Mouse (Mus musculus) heart, embryonic 16.5 days (tissue): ENCODE data around the gene Sertad3. TPM values are rescaled to one million over a fixed set of nuclear protein-coding genes. Genes with fewer than 3 reads are reported as not detected.

Experiments used
- ATAC-seq: fragments of 200-750 bp; cut with Nextera tagmentation; replicated peaks from 2 replicates; pipeline ENCODE4 v1.8.0; 2017; ENCODE audit warnings: moderate number of reproducible peaks; ENCODE audit not compliant: insufficient read depth, low FRiP score; ENCODE audit errors: extremely low read depth
- H3K27ac ChIP-seq: fragments of 300-500 bp; sonication (generic); 2 replicates; pipeline ENCODE4 v1.5.1; 2014; ENCODE audit warnings: mild to moderate bottlenecking, low read length, control low read depth, moderate library complexity
- H3K27me3 ChIP-seq: fragments of 300-500 bp; sonication (generic); 2 replicates; pipeline ENCODE4 v1.6.1; 2014; ENCODE audit warnings: low read length, mixed read lengths; ENCODE audit not compliant: control insufficient read depth, insufficient read depth
- H3K36me3 ChIP-seq: fragments of 300-500 bp; sonication (generic); 2 replicates; pipeline ENCODE4 v1.6.1; 2014; ENCODE audit not compliant: control insufficient read depth, insufficient read depth
- H3K4me1 ChIP-seq: fragments of 300-500 bp; sonication (generic); 2 replicates; pipeline ENCODE4 v1.6.1; 2014; ENCODE audit warnings: low read length, mixed read lengths; ENCODE audit not compliant: control insufficient read depth, insufficient read depth
- H3K4me2 ChIP-seq: fragments of 300-500 bp; sonication (generic); 2 replicates; pipeline ENCODE4 v1.6.1; 2014; ENCODE audit warnings: low read depth, mild to moderate bottlenecking, control low read depth, low read length
- H3K4me3 ChIP-seq: fragments of 300-500 bp; sonication (generic); 2 replicates; pipeline ENCODE4 v1.5.1; 2014; ENCODE audit warnings: mild to moderate bottlenecking, control low read depth, low read length
- H3K9ac ChIP-seq: fragments of 300-500 bp; sonication (generic); 2 replicates; pipeline ENCODE4 v1.6.1; 2014; ENCODE audit warnings: low read length, control low read depth
- H3K9me3 ChIP-seq: fragments of 300-500 bp; sonication (generic); replicated peaks from 2 replicates; pipeline ENCODE4 v1.6.1; 2016; ENCODE audit warnings: low read length; ENCODE audit not compliant: control insufficient read depth
- WGBS: fragments of 180-500 bp; shearing (Covaris S2); extraction: QIAGEN DNeasy Blood & Tissue Kit; methylation state at CpG from one replicate; pipeline ENCODE4 v1.1.7; 2014; 5-methylcytosine and 5-hydroxymethylcytosine counted together
- polyA plus RNA-seq: library from polyadenylated mRNA; unstranded; fragments of >200 nt; fragmentation: Nextera tagmentation; extraction: Ambion mirVana; gene quantifications from 2 replicates; pipeline ENCODE4 v1.2.1, GENCODE M21; 2015

Gene Sertad3
- polyA plus RNA-seq, 1 experiment from 2014 or later, result 23.4 TPM

- Histone ChIP-seq H3K36me3 (no peaks in the 10 kb centered on the region), H3K9ac (no peak overlapping the region), H3K4me1 (no peaks in the 10 kb centered on the region), H3K27ac (no peak overlapping the region), H3K4me2 (no peak overlapping the region), H3K9me3 (no peaks in the 10 kb centered on the region), H3K4me3 (no peak overlapping the region), H3K27me3 (no peaks in the 10 kb centered on the region)
- 79% methylated on average over 9 of the region's 9 CpGs for WGBS
- no peak for ATAC-seq
These were observed 44.7 kb downstream of the Sertad3 start for GRCm38 (mm10) chr7:27518314-27518713.

- no peak overlapping the region for H3K4me2 ChIP-seq
- no peaks in the 10 kb centered on the region for H3K9me3 ChIP-seq
- no peaks in the 10 kb centered on the region for H3K27me3 ChIP-seq
- no peak overlapping the region for H3K27ac ChIP-seq
- ATAC-seq, result no peak
- no peak overlapping the region for H3K4me3 ChIP-seq
- H3K36me3 ChIP-seq, result no peaks in the 10 kb centered on the region
- no peak overlapping the region for H3K9ac ChIP-seq
- H3K4me1 ChIP-seq, result no peaks in the 10 kb centered on the region
These were observed 46.5 kb downstream of the Sertad3 start for GRCm38 (mm10) chr7:27520104-27520503.

- no peak for ATAC-seq
- peaks cover under 1% of the 10 kb centered on the region; the same call in 1 of the 2 replicates for H3K4me1 ChIP-seq
- no peak overlapping the region for H3K4me3 ChIP-seq
- 61% methylated on average over 1 of the region's 1 CpGs for WGBS
- H3K27ac ChIP-seq, result no peak overlapping the region
- H3K9ac ChIP-seq, result no peak overlapping the region
- no peak overlapping the region for H3K4me2 ChIP-seq
- no peaks in the 10 kb centered on the region for H3K36me3 ChIP-seq
- H3K27me3 ChIP-seq, result no peaks in the 10 kb centered on the region
- H3K9me3 ChIP-seq, result no peaks in the 10 kb centered on the region
These were observed 47.0 kb downstream of the Sertad3 start for GRCm38 (mm10) chr7:27520599-27520998.

- H3K4me2 ChIP-seq, result no peak within 1 kb of the TSS
- no peaks in the 10 kb centered on the region for H3K36me3 ChIP-seq
- H3K9ac ChIP-seq, result no peak within 1 kb of the TSS
- H3K4me3 ChIP-seq, result no peak within 1 kb of the TSS
- H3K27ac ChIP-seq, result no peak within 1 kb of the TSS
- no peaks in the 10 kb centered on the region for H3K9me3 ChIP-seq
- H3K4me1 ChIP-seq, result peaks cover 8% of the 10 kb centered on the region
- no peak for ATAC-seq
- 51% methylated on average over 5 of the region's 5 CpGs for WGBS
- no peaks in the 10 kb centered on the region for H3K27me3 ChIP-seq
These were observed 49.4 kb downstream of the Sertad3 start, which contains the start of gene Hipk4 for GRCm38 (mm10) chr7:27522967-27523366. Gene Hipk4, plus strand, starts transcription at chr7:27523267.

GRCm38 (mm10) chr7:27523805-27524204 lies 50.2 kb downstream of the Sertad3 start:
- Histone ChIP-seq H3K4me2 (no peak overlapping the region), H3K27me3 (no peaks in the 10 kb centered on the region), H3K4me3 (no peak overlapping the region), H3K9ac (no peak overlapping the region), H3K36me3 (no peaks in the 10 kb centered on the region), H3K4me1 (peaks cover 8% of the 10 kb centered on the region), H3K9me3 (no peaks in the 10 kb centered on the region), H3K27ac (no peak overlapping the region)
- 92% methylated on average over 13 of the region's 13 CpGs for WGBS
- no peak for ATAC-seq

- Histone ChIP-seq H3K9ac (peak overlapping the region; percentile 36), H3K9me3 (no peaks in the 10 kb centered on the region), H3K4me1 (peaks cover 8% of the 10 kb centered on the region), H3K27me3 (no peaks in the 10 kb centered on the region), H3K36me3 (0 out of 2 replicates have a peak, but pooled peaks cover 2% of the 10 kb centered on the region), H3K27ac (no peak overlapping the region), H3K4me2 (0 out of 2 replicates have a peak overlapping the region, but pooled peaks have one; percentile 3), H3K4me3 (no peak overlapping the region)
- 20% methylated on average over 10 of the region's 10 CpGs for WGBS
- peak; percentile 76; the same call in 1 of the 2 replicates for ATAC-seq
These were observed 52.7 kb downstream of the Sertad3 start for GRCm38 (mm10) chr7:27526039-27526827.

Other genes starting within 250 kb of the Sertad3 start
- gene Itpkc, start 245.1 kb upstream of the Sertad3 start, polyA plus RNA-seq, result 2.5 and 3.4 TPM in 2 replicates
- 15.3 and 15.9 TPM in 2 replicates for gene Coq8b, start 240.7 kb upstream of the Sertad3 start, polyA plus RNA-seq
- gene Numbl, start 215.3 kb upstream of the Sertad3 start, polyA plus RNA-seq, result 8.7 and 10.2 TPM in 2 replicates
- 63.5 and 86.0 TPM in 2 replicates for gene Ltbp4, start 136.1 kb upstream of the Sertad3 start, polyA plus RNA-seq
- gene Shkbp1, start 117.7 kb upstream of the Sertad3 start, polyA plus RNA-seq, result 22.3 and 24.1 TPM in 2 replicates
- gene Gm20479, start 116.3 kb upstream of the Sertad3 start, polyA plus RNA-seq, result 0.46 TPM in 1 of 2 replicates, not detected in the other
- 0.10 and 0.43 TPM in 2 replicates for gene Sptbn4, start 26.1 kb upstream of the Sertad3 start, polyA plus RNA-seq
- 48.3 and 52.3 TPM in 2 replicates for gene Blvrb, start 25.8 kb upstream of the Sertad3 start, polyA plus RNA-seq
- 36.4 and 44.0 TPM in 2 replicates for gene Sertad1, start 13.1 kb downstream of the Sertad3 start, polyA plus RNA-seq
- 1.7 and 2.7 TPM in 2 replicates for gene Prx, start 25.6 kb downstream of the Sertad3 start, polyA plus RNA-seq
- gene Hipk4, start 49.5 kb downstream of the Sertad3 start, polyA plus RNA-seq, result 0.25 and 0.38 TPM in 2 replicates
- 58.6 and 63.4 TPM in 2 replicates for gene Pld3, start 79.5 kb downstream of the Sertad3 start, polyA plus RNA-seq
- gene 2310022A10Rik, start 79.5 kb downstream of the Sertad3 start, polyA plus RNA-seq, result 40.7 and 41.5 TPM in 2 replicates
- gene Akt2, start 117.8 kb downstream of the Sertad3 start, polyA plus RNA-seq, result 82.3 and 84.0 TPM in 2 replicates
- gene Ttc9b, start 180.1 kb downstream of the Sertad3 start, polyA plus RNA-seq, result 0.07 TPM in 1 of 2 replicates, not detected in the other
- 3.5 and 4.2 TPM in 2 replicates for gene Map3k10, start 200.8 kb downstream of the Sertad3 start, polyA plus RNA-seq
- 2.4 and 3.0 TPM in 2 replicates for gene Zfp607b, start 215.6 kb downstream of the Sertad3 start, polyA plus RNA-seq